Mouse (Mus musculus): ENCODE data around the gene Mcm10.

DNA sequence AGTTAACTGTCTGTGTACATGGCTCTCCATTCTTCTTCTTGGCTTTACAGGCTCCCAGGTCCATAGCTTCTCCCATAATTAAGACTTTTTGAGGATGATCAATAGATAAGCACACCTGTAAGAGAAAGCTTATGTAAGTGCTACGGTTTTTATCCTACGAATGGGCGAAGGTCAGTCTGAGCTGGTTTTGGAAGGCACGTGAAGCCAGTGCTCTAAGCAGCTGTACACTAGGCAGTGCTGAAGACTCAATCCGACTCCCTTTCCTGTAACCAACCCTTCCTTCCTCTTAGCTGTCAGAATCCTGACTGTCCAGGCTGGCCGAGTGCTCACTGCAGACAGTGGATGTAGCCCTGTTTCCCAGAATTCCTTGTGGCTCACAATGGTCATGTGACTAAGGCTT, 11.3 kb downstream of the Mcm10 start:
- TF ChIP-seq CTCF (conservative IDR thresholded peaks at IDR 0.05; ENCODE audit: low read length) = no peak
- no peak for TF ChIP-seq NANOG (IDR thresholded peaks at IDR 0.05; ENCODE audit: borderline replicate concordance, low read length)
- TF ChIP-seq POU5F1 (IDR thresholded peaks at IDR 0.05; ENCODE audit: borderline replicate concordance, low read length) = no peak

All from E14TG2a.4 (cell line).